Mouse (Mus musculus) induced T-regulatory cell, adult 2 months (primary cell): ENCODE results near the gene Ccdc173.
A peak's percentile ranks its signal among the peaks of the same experiment; 100 is the strongest.

Source experiments
- DNase-seq: peaks from one replicate; pipeline ENCODE4 v3.0.0-alpha.2; 2012; ENCODE audit warnings: low read depth

Gene Ccdc173

DNA sequence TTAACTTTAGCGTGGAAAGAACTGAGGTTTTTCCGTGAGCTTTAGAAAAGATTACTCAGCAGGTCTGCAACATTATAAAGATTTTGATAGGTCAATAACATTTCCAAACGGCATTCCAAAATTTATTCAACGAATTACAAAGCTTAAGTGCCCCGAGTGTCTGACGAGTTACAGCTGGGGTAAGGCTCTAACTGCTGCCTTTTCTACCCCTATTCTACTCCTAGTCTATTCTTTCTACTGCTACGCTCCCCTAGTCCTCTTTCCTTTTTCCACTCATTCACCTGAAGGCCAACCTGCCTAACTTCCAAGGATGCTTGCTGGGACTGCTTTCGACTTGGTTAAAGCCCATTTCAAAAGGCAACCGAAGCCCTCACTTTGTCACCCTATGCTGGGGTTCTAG is 401 bp downstream of the Ccdc173 start:
- DNase-seq: no peak

DNA sequence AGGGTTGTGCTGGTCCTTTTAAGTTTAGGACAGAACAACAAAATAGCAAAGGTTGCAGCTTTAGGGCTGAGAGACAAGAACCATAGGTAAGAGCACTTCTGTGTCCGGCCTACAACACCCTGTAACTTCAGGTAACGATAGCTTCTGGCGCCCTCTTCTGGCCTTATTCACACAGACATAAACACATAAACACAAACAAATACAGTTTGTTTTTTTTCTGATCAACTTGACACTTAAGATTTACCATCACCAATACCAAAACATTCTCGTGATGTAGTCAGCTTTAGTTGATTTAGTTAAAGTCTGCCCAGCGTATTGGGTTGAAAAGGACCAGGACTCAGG is 10.6 kb downstream of the Ccdc173 start:
- DNase-seq: peak; percentile 93

DNA sequence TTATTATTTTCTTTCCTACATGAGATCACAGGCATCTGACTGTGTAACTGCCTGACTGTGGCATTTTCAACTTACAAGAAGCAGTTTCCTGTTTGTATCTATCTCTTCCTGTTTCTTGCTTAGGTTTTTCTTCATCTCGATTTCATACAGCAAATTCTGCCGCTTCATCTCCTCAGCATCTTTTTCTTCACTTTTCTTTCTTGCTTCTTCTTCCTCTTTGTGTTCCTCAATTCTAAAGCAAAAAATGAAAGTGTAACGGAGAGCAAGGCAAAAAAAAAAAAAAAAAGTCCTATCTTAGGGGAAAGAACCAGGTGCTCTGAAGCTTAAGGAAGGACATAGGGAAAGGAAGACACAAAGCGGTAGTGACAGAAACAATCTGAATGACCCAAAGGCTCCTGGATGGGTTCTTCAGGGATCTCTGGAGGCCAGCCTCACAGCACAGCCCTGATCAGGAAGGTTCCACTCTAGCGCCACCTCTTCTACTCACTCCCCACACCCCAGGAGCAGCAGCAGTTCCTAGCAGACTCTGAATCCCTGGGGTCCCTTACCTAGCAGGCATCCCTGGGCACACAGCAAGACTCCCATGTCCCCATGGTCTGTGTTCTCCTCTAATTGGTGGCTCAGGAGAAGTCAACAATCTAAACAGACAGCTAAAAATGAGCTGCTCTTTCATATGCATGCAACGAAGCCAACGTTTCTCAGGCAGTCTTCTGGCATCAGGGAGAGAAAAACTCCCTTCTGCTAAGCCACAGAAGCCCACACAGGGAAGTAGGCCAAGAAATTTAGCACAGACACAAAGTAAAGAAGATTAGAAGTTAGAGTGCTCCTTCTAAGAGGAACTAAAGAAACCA is 11.2 kb downstream of the Ccdc173 start:
- peak; percentile 74 for DNase-seq

DNA sequence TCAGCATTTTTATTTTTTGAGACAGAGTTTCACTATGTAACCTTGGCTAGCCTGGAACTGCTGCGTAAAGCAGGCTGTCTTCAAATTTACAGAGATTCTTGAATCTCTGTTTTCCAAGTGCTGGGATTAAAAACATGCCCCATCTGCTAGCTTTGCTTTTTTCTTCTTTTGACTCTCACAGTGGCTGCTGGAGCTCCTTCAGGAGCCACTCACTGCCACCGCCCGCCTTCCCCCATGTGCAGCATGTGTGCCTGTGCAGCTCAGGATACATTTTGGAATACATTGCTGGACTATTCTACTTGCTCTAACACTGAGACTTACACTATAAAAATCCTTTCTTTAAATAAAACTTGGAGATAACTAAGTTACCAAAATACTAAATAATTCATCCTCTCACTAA is 16.0 kb downstream of the Ccdc173 start:
- no peak for DNase-seq

DNA sequence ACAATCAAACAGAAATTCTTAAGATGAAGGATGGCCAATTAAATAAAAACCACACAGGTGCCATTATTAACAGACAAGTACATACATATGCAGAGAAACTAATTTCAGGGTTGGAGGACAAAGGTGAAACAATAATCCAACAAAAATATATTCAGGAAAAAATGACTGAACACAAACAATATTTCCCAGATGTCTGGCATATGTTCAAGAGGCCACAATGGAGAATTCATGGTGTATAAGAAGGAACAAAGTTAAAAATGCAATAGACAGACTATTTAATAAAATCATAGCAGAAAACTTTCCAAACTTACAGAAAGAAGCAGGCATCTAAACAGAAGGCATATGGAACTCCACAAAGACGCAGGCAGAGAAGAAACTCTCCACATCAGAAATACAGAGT is 24.7 kb downstream of the Ccdc173 start:
- DNase-seq: no peak

DNA sequence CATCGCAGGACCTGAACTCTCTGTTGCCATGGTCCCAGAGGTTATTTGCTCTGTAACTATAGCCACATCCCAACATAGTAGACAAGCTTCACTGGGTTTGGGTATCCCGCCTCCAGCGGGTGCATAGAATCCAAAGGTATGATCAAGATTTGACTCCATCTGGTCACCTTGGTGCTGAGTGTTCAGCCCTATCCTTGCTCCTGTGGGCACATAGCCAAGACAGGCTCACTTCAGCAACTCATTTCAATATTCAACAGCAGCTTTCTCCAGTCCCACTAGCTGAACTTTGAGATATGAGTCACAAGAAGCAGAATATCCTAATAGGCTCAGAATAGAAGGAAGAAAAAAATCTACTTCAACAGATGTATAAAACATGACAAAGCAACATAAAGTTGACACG is 26.0 kb downstream of the Ccdc173 start:
- no peak for DNase-seq

DNA sequence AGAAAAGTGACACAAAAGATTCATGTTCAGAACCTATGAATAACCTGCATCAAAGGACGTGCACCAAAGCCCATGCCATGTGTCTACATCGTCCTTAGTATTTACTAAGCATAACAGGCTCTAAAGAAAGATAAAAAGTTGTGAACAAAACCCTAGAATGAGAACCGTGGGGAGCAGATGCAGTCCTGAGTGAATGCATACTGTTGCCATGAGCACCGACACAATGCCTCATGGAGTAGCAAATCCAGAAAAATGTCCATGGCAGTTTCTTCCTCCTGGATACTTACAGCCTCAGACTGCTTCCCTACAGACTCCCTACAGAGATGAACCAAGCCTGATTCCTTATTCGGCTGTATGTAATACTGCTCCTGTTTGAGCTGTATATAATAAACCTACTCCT is 28.4 kb downstream of the Ccdc173 start:
- DNase-seq: no peak

DNA sequence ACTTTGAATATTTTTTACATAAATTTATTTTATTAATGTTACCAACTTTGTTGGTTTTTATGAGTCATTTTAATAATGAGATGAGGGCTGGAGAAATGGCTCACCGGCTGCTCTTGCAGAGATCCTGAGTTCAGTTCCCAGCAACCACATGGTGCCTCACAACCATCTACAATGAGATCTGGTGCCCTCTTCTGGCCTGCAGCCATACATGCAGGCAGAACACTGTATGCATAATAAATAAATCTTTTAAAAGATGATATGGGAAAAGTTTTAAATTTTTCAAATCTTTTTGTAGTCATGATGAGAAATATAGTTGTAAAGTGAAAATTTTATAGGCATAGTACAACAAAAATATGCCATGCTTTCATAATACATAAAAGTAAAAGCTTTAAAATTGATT is 44.3 kb downstream of the Ccdc173 start:
- no peak for DNase-seq

DNA sequence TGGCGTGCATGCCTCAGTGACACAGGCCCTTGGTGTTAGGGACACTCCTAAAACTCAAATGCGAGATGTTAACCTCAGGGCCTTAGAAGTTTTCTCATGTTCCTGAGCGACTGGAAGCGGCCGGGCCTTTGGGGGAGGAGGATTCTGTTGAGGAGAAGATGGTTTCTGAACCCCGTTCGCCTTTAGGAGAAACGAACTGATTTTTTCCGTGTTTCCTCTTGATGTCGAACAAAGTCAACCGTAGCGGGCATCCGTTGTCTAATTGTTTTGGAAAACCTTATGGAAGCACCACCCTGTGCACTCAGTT is 65.9 kb downstream of the Ccdc173 start:
- DNase-seq: no peak

DNA sequence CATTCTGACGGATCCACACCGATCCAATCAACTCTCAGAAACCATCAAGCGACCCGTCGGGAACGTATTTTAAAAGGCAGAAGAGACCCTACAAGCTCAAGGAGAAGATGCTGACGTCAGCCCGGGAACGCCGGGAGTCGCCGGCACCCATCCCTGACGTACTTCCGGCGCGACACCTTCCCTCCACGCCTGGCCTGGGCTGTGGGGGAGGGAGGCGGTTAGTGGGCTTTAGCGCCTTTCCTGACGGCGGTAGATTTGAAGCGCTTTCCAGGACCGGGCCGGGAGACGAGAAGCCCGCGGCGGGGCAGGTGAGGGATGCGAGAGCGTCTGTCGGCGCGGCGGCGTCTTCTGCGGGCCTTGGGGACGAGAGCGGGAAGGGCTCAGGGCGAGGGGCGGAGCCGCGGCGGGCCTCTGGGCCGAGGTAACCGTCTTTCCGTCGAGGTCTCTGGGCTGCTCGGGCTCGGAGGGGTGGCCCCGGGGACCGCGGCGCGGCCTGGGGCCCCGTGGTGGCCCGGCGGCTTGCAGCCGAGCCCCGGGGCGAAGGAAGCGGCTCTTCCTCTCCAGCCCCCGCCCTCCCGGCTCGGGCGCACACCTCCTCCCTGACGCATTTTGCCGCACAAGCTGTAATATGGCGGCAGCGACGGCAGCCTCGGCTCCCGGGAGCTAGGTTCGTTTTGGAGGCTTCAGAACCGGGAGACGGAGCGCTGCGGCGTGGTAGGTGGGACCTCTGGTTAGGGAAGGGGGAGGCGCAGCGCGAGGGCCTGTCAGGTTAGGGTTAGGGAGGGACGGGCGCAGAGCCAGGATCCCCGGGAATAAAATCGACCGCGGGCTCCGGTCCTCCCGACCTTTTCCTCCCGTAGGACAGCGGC is 66.5 kb downstream of the Ccdc173 start:
- DNase-seq: peak; percentile 96

DNA sequence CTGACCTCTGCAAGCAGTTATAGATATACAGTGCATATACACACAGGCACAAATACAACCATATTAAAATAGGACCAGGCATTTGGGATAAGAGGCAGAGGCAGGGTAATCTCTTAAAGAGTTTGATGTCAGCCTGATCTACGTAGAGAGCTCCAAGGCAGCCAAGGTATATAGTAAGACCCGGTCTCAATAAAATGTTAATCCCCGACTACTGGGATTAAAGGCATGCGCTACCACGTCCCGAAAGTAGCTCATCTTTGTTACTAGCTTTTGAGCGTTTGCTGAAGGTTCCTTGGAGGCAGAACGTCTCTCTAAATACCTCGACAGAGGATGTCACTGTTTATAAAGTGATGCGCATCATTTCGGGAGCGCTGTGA is 67.1 kb downstream of the Ccdc173 start, which contains the start of gene Ppig:
Gene Ppig (plus strand): TSS at position 273 of the 377 bp plus-strand sequence.
- DNase-seq: no peak

DNA sequence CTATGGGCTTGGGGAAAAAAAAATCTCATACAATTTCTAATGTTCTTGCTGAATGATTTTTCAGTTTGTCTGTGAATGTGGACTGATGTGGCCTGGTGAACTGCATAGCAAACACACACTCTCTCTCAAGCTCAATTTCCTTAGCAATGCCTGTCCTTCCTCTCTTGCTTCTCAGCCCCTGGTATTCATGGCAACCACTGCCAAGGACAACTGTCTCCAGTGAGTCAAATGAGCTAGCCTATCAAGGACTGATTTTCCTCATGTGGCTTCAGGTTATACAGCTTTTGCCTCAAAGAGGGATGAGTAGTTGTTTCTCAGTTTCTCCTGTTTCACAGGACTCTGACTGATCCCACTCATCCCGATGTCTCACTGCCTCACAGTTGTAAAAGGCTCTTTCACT is 70.3 kb downstream of the Ccdc173 start:
- no peak for DNase-seq

DNA sequence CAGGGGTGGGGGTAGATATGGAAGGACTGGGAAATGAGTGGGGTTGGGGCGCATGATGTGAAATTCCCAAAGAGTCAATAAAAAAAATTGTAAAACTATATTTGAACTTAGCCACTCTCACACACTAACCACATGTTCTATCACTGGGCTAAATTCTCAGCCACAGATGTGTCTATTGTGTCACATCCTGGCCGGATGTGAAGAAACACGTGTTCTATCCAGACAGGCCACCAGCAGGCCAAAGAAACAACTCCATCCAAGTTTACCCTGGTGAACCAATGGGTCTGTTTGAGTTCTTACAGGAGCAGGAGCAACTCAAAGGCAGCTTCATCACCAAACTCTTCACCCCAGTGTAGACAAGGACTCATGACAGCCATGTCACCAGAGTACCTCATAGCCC is 72.9 kb downstream of the Ccdc173 start:
- peak; percentile 28 for DNase-seq

DNA sequence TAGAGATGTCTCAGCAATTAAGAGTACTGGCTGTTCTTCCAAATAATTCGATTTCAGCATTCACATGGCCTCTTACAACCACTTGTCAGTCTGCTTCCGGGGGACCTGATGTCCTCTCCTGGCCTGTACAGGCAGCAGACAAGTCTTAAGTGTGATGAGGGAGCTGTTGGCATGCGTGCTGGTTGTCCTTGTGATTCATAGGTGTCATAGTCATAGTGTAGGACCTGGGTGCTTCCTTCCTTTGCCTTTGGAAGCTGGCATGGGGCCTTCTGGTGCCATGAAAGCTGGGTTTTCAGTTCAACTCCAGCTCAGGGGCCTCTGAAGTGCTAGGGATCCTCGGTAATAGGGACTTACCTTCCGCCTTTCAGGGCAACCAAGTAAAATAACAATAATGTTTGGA is 75.2 kb downstream of the Ccdc173 start:
- DNase-seq: peak; percentile 13

DNA sequence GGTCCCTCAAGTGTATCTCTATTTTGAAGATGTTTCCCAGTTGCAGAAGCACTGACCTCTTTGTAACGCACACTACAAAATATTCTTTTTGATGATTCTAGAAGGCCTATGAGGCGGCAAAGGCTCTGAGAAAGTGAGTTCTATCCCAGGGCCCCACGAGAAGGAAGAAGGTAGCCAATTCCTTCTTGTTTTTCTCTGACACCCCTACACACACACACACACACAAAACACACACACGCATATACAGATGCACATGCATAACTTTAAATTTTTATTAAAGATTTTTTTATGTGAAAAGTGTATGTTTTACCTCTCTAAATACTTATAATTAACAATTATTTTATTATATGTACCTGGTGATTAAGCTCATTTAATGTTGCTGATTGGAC is 75.8 kb downstream of the Ccdc173 start:
- DNase-seq: no peak

DNA sequence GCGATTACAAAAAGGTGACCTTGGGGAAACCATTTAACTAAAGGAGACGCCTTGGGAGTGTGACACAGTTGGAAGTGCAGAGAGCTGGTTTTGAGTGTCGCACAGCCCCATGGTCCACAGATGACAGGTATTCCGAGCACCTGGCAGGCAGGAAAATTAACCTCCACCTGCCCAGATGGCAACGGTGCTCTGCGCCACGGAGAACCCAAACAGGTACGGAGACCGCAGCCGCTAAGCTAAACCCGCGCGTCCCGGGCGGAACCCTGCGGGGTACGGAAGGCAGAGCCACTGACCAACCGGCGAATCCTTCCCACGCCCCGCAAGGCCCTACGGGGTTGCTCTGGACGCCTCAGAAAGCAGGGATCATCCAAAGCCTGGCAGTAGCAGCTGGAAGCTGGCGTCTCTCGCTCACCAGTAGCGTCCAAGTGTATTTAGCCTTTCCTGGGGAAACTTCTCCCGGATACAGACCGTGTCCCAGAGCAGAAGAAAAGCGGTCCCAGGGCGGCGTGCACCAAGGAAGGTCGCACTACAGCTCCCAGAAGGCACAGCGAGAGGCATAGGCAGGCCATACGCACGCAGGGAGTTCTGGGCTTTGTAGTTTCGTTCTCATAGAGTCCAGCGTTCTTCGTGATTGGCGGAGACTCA is 76.3 kb downstream of the Ccdc173 start, which contains the start of gene Fastkd1:
Gene Fastkd1 (minus strand): TSS at position 536 of the 645 bp plus-strand sequence.
- peak; percentile 91 for DNase-seq

DNA sequence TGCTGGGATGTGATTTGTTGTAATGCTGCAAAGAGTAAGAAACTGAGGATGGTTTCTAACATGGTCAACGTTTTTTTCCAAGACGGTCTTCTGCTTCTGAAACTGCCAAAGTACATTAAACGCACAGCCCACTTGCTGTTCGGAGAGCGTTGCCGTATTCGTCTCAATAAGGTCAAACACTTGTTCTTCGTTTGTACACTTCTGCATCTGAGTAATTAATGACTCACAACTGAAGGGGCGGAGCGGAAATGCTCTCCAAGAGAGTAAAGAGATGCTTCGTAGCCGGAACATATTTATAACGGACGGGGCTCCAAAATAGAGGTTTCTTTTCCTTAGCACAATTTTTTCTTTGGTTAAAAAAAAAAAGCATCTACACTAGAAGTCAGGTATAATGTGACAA is 77.2 kb downstream of the Ccdc173 start:
- DNase-seq: peak; percentile 60
